Mouse (Mus musculus) heart, adult 2 months (tissue): ENCODE results near the gene Rab24. TPM values are rescaled to one million over a fixed set of nuclear protein-coding genes. Genes with fewer than 3 reads are reported as not detected.

Experiments
- DNase-seq, 2 experiments: peaks; one replicate each; pipeline ENCODE4 v3.0.0; 2021
- H3K27ac ChIP-seq: fragments of 200-600 bp; 2 replicates; pipeline ENCODE4 v1.8.1; 2022
- H3K27me3 ChIP-seq: fragments of 200-500 bp; 2 replicates; pipeline ENCODE4 v1.6.1; 2012; ENCODE audit warnings: mild to moderate bottlenecking, low read length, inconsistent platforms, mixed read lengths; ENCODE audit not compliant: control insufficient read depth, insufficient read depth
- H3K36me3 ChIP-seq: fragments of 200-500 bp; 2 replicates; pipeline ENCODE4 v1.6.1; 2012; ENCODE audit warnings: low read length, inconsistent platforms; ENCODE audit not compliant: control insufficient read depth, insufficient read depth
- H3K4me1 ChIP-seq: fragments of 200-500 bp; 2 replicates; pipeline ENCODE4 v1.6.1; 2011; ENCODE audit warnings: low read length; ENCODE audit not compliant: control insufficient read depth, insufficient read depth
- H3K4me3 ChIP-seq: fragments of 200-600 bp; 2 replicates; pipeline ENCODE4 v1.8.1; 2022
- H3K79me2 ChIP-seq: fragments of 200-500 bp; replicated peaks from 2 replicates; pipeline ENCODE4 v1.6.1; 2012; ENCODE audit warnings: mild to moderate bottlenecking, inconsistent platforms, low read length, moderate library complexity, mixed read lengths; ENCODE audit not compliant: control insufficient read depth, insufficient read depth
- H3K9ac ChIP-seq: fragments of 200-500 bp; 2 replicates; pipeline ENCODE4 v1.6.1; 2012; ENCODE audit warnings: low read depth, mild to moderate bottlenecking, control low read depth, inconsistent platforms, low read length, mixed read lengths
- CTCF ChIP-seq: fragments of 200-600 bp; IDR thresholded peaks from 2 replicates; pipeline ENCODE4 v1.8.1; 2022; ENCODE audit warnings: antibody characterized with exemption, mild to moderate bottlenecking, moderate library complexity
- EP300 ChIP-seq: fragments of 200-500 bp; IDR thresholded peaks from 2 replicates; pipeline ENCODE4 v1.6.1; 2011; ENCODE audit warnings: low read depth, low read length, control low read depth; ENCODE audit not compliant: insufficient read depth
- POLR2A ChIP-seq: fragments of 200-500 bp; IDR thresholded peaks from 2 replicates; pipeline ENCODE4 v1.6.1; 2011; ENCODE audit warnings: mild to moderate bottlenecking, low read depth, low read length, control low read depth; ENCODE audit not compliant: insufficient read depth
- WGBS: fragments of 180-500 bp; shearing (Covaris S2); methylation state at CpG from one replicate; pipeline ENCODE4 v1.1.7; 2018; 5-methylcytosine and 5-hydroxymethylcytosine counted together
- intact Hi-C: fragments of 180-260 bp; cut with DNase I; formaldehyde crosslinking; loops from one replicate; pipeline ENCODE4 v1.15.1; 2025
- long read RNA-seq: library from polyadenylated mRNA; stranded (forward); transcript quantifications from one replicate; pipeline ENCODE4 v2.0.0, GENCODE M21; 2021
- polyA plus RNA-seq: library from polyadenylated mRNA; depleted of rRNA; stranded (reverse); fragments of >200 nt; gene quantifications from 2 replicates; pipeline ENCODE4 v1.2.3, GENCODE M21; 2012; rRNA removed
- total RNA-seq, 2 experiments: library from RNA; stranded (reverse); gene quantifications; 2 replicates each; pipeline ENCODE4 v1.2.3; 2021

The Rab24 gene
- 10 to 100 TPM; 29.1 to 37.2 TPM for total RNA-seq
- 60.6 and 68.9 TPM in 2 replicates for polyA plus RNA-seq
- long read RNA-seq, transcript Rab24-201 (8 exons, 1,168 nt) = major isoform, 33 of 46 reads
- long read RNA-seq, partial matches to known transcripts = 1 of 46 reads
- long read RNA-seq, other reads (novel, unspliced or antisense) = 12 of 46 reads

- WGBS = under 1% methylated on average over 72 of the region's 73 CpGs
- no peaks in the 10 kb centered on the region for H3K36me3 ChIP-seq
Measured at GRCm38 (mm10) chr13:55321434-55322129, at the start of gene Rab24. Gene Rab24, minus strand, starts transcription at chr13:55321946.

GRCm38 (mm10) chr13:55371007-55371681 is 49.4 kb upstream of the Rab24 start:
- peak in 1 of 2 experiments; percentile 19 for DNase-seq
- H3K9ac ChIP-seq = no peak overlapping the region

More at GRCm38 (mm10) chr13:55321434-55322129, at the start of gene Rab24:
- Histone ChIP-seq H3K27ac (peak within 1 kb of the TSS; percentile 85), H3K9ac (peak within 1 kb of the TSS; percentile 90), H3K4me1 (peaks cover 3% of the 10 kb centered on the region), H3K4me3 (peak within 1 kb of the TSS; percentile 84), H3K79me2 (peaks cover 3% of the 10 kb centered on the region; the same call in 1 of the 2 replicates), H3K27me3 (no peaks in the 10 kb centered on the region)
- TF ChIP-seq POLR2A = peak; percentile 78
- no peak for TF ChIP-seq EP300
- intact Hi-C loops = loop anchor here (5.0 to 10.0 kb wide), 3 partner anchors 109 to 217 kb away; partner anchors contain the start of genes Uimc1 and Zfp346
- DNase-seq = peak; percentile 92

GRCm38 (mm10) chr13:55370234-55370633 is 48.5 kb upstream of the Rab24 start:
- TF ChIP-seq CTCF (no peak), POLR2A (no peak), EP300 (no peak)
- Histone ChIP-seq H3K27ac (no peak overlapping the region), H3K4me1 (no peaks in the 10 kb centered on the region; the same call in 1 of the 2 replicates), H3K27me3 (no peaks in the 10 kb centered on the region), H3K4me3 (no peak overlapping the region), H3K36me3 (no peaks in the 10 kb centered on the region), H3K79me2 (no peaks in the 10 kb centered on the region), H3K9ac (no peak overlapping the region)
- intact Hi-C loops = no loop called here
- DNase-seq = peak; percentile 30 to 33
- WGBS = 19% methylated on average over 3 of the region's 3 CpGs

More at GRCm38 (mm10) chr13:55371007-55371681, 49.4 kb upstream of the Rab24 start:
- Histone ChIP-seq H3K27me3 (no peaks in the 10 kb centered on the region), H3K79me2 (no peaks in the 10 kb centered on the region), H3K4me1 (no peaks in the 10 kb centered on the region; the same call in 1 of the 2 replicates), H3K4me3 (no peak overlapping the region), H3K27ac (no peak overlapping the region), H3K36me3 (no peaks in the 10 kb centered on the region)
- TF ChIP-seq CTCF = no peak
- no peak for TF ChIP-seq POLR2A
- TF ChIP-seq EP300 = no peak
- intact Hi-C loops = no loop called here
- 55% methylated on average over 8 of the region's 8 CpGs for WGBS

- WGBS = 20% methylated on average over 13 of the region's 13 CpGs
- TF ChIP-seq EP300 = no peak
- no peak for TF ChIP-seq POLR2A
- TF ChIP-seq CTCF = no peak
- Histone ChIP-seq H3K27ac (peak within 1 kb of the TSS; percentile 7; the same call in 1 of the 2 replicates), H3K9ac (no peak within 1 kb of the TSS), H3K27me3 (no peaks in the 10 kb centered on the region), H3K4me1 (no peaks in the 10 kb centered on the region; the same call in 1 of the 2 replicates), H3K79me2 (no peaks in the 10 kb centered on the region), H3K4me3 (no peak within 1 kb of the TSS), H3K36me3 (no peaks in the 10 kb centered on the region)
- DNase-seq = peak; percentile 45 to 57
- intact Hi-C loops = no loop called here
Measured at GRCm38 (mm10) chr13:55369531-55370114, 47.9 kb upstream of the Rab24 start, which contains the start of gene Rgs14. Gene Rgs14, plus strand, starts transcription at chr13:55369732.

GRCm38 (mm10) chr13:55368401-55368800 is 46.7 kb upstream of the Rab24 start:
- Histone ChIP-seq H3K27me3 (no peaks in the 10 kb centered on the region), H3K79me2 (no peaks in the 10 kb centered on the region), H3K9ac (no peak overlapping the region), H3K4me1 (no peaks in the 10 kb centered on the region; the same call in 1 of the 2 replicates), H3K36me3 (no peaks in the 10 kb centered on the region), H3K27ac (no peak overlapping the region), H3K4me3 (no peak overlapping the region)
- TF ChIP-seq POLR2A (no peak), EP300 (no peak), CTCF (no peak)
- no peak for DNase-seq
- intact Hi-C loops = no loop called here
- WGBS = 72% methylated on average over 7 of the region's 7 CpGs
